In genomic region chr19:34483547-34483946, GRCm38 (mm10) we compare ENCODE assay signal across 8 mouse cellular contexts. TPM values are rescaled to one million over a fixed set of nuclear protein-coding genes. Genes with fewer than 3 reads are reported as not detected.
DNase-seq lines count a peak whose midpoint lies in the region; ATAC-seq and TF ChIP-seq lines count a peak whose summit lies in the region.

No protein-coding gene starts in this region.

- no peak for TF ChIP-seq EP300 in liver, embryonic 14.5 days (IDR thresholded peaks at IDR 0.05; ENCODE audit: low read depth)

- no peaks in the 10 kb centered on the region for H3K36me3 ChIP-seq in liver, embryonic 14.5 days (replicated peaks; ENCODE audit: control insufficient read depth, insufficient read depth, low read depth)
- no peaks in the 10 kb centered on the region for H3K36me3 ChIP-seq in limb, embryonic 10.5 days
- H3K36me3 ChIP-seq in splenic B cell, adult 2 months (ENCODE audit: control insufficient read depth, insufficient read depth, low read length, poor library complexity, severe bottlenecking) = no peaks in the 10 kb centered on the region

- no peak for ATAC-seq in cerebellum, adult (ENCODE audit: insufficient number of reproducible peaks, low FRiP score, low TSS enrichment)
- ATAC-seq in liver, embryonic 14.5 days (ENCODE audit: insufficient read depth) = no peak

- H3K4me3 ChIP-seq in liver, embryonic 14.5 days (ENCODE audit: insufficient read depth in 1 of 2, low read depth in 2 of 2, low read length in 2 of 2) = no peak overlapping the region
- H3K4me3 ChIP-seq in limb, embryonic 10.5 days = no peak overlapping the region

- peak; percentile 54; the same call in 1 of the 2 replicates for TF ChIP-seq CTCF in liver, embryonic 14.5 days (IDR thresholded peaks at IDR 0.05; ENCODE audit: low read depth)

- no peaks in the 10 kb centered on the region for H3K4me1 ChIP-seq in liver, embryonic 14.5 days (replicated peaks; ENCODE audit: control insufficient read depth in 2 of 2, insufficient read depth in 2 of 2, low read length in 1 of 2)
- H3K4me1 ChIP-seq in limb, embryonic 10.5 days = no peaks in the 10 kb centered on the region

- H3K9ac ChIP-seq in liver, embryonic 14.5 days (replicated peaks) = no peak overlapping the region

- peak; percentile 7 for DNase-seq in cerebellum, adult 8-10 months
- peak; percentile 20 to 31 (median 24) for DNase-seq in liver, embryonic 14.5 days (ENCODE audit: low read depth in 3 of 3, low spot score in 3 of 3)
- DNase-seq in liver (no peak), R1 (ENCODE audit: low read depth, low spot score) (peak; percentile 70)
- peak; percentile 70 for DNase-seq in forelimb bud, embryonic 11.5 days (ENCODE audit: low read depth, low spot score)
- DNase-seq in limb, embryonic 10.5 days (ENCODE audit: low spot score) = peak; percentile 54
- peak; percentile 78 for DNase-seq in splenic B cell, adult 2 months (ENCODE audit: low read depth, low spot score)

- H3K27ac ChIP-seq in liver, embryonic 14.5 days = no peak overlapping the region
- H3K27ac ChIP-seq in limb, embryonic 10.5 days = no peak overlapping the region

- H3K27me3 ChIP-seq in liver, embryonic 14.5 days (ENCODE audit: control insufficient read depth, insufficient read depth, low read length) = no peaks in the 10 kb centered on the region
- peaks cover 5% of the 10 kb centered on the region; the same call in 1 of the 2 replicates for H3K27me3 ChIP-seq in limb, embryonic 10.5 days (ENCODE audit: low read depth, poor library complexity, severe bottlenecking)
- H3K27me3 ChIP-seq in splenic B cell, adult 2 months (ENCODE audit: control insufficient read depth, insufficient read depth, low read length, poor library complexity, severe bottlenecking) = no peaks in the 10 kb centered on the region

- no peaks in the 10 kb centered on the region for H3K9me3 ChIP-seq in liver, embryonic 14.5 days (ENCODE audit: control insufficient read depth, low read length)
- H3K9me3 ChIP-seq in limb, embryonic 10.5 days (replicated peaks) = no peaks in the 10 kb centered on the region

- 7% methylated on average over 4 of the region's 4 CpGs for WGBS in liver, embryonic 14.5 days (ENCODE audit: insufficient replicate concordance)
- WGBS in limb, embryonic 10.5 days = 24% methylated on average over 4 of the region's 4 CpGs

- H3K4me2 ChIP-seq in liver, embryonic 14.5 days (ENCODE audit: low read depth) = no peak overlapping the region

RNA-seq across cellular contexts. Expression of gene Ch25h, which starts 8.6 kb away (rescaled TPM):
- polyA plus RNA-seq in liver, embryonic 14.5 days (2012; rRNA removed) = 0.15 and 0.29 TPM in 2 replicates
- not detected in 2 replicates for polyA plus RNA-seq in liver, embryonic 14.5 days (2014; fragmentation: Nextera tagmentation; extraction: Ambion mirVana)
- 0.18 and 1.2 TPM in 2 replicates for polyA plus RNA-seq in limb, embryonic 10.5 days (2016; fragmentation: Nextera tagmentation; extraction: Ambion mirVana)

RNA-seq across cellular contexts. Expression of gene Lipa, which starts 43.7 kb away (rescaled TPM):
- 19.3 and 22.7 TPM in 2 replicates for polyA plus RNA-seq in liver, embryonic 14.5 days (2012; rRNA removed)
- 40.4 and 44.2 TPM in 2 replicates for polyA plus RNA-seq in liver, embryonic 14.5 days (2014; fragmentation: Nextera tagmentation; extraction: Ambion mirVana)
- 18.8 and 20.9 TPM in 2 replicates for polyA plus RNA-seq in limb, embryonic 10.5 days (2016; fragmentation: Nextera tagmentation; extraction: Ambion mirVana)
